Mouse (Mus musculus) lung, postnatal 0 days (tissue): Measurements from ENCODE around the gene Trmt2a.

ENCODE experiments used
- CTCF ChIP-seq: IDR thresholded peaks from 2 replicates; pipeline ENCODE4 v1.5.1; 2016; ENCODE audit warnings: antibody characterized with exemption, mild to moderate bottlenecking
- EP300 ChIP-seq: IDR thresholded peaks from 2 replicates; pipeline ENCODE4 v1.6.1; 2016; ENCODE audit warnings: antibody characterized with exemption, mild to moderate bottlenecking, control low read depth

GRCm38 (mm10) chr16:18247521-18248399 lies 719 bp upstream of the Trmt2a start:
- no peak for TF ChIP-seq CTCF
- TF ChIP-seq EP300: no peak
